Mouse (Mus musculus) ES-Bruce4 (cell line): ENCODE measurements around the gene Tnr. TPM values are rescaled to one million over a fixed set of nuclear protein-coding genes. Genes with fewer than 3 reads are reported as not detected.

ENCODE experiments used
- H3K27ac ChIP-seq: 2 replicates; pipeline ENCODE4 v1.5.1; 2012; ENCODE audit warnings: low read length, inconsistent platforms; ENCODE audit not compliant: insufficient read depth
- H3K27me3 ChIP-seq: 2 replicates; pipeline ENCODE4 v1.6.1; 2012; ENCODE audit warnings: mild to moderate bottlenecking, low read length, inconsistent platforms; ENCODE audit not compliant: control insufficient read depth, poor library complexity, insufficient read depth, severe bottlenecking
- H3K36me3 ChIP-seq: 2 replicates; pipeline ENCODE4 v1.6.1; 2012; ENCODE audit warnings: inconsistent platforms, mild to moderate bottlenecking, low read length, moderate library complexity; ENCODE audit not compliant: control insufficient read depth, poor library complexity, insufficient read depth, severe bottlenecking
- H3K4me1 ChIP-seq: one replicate; pipeline ENCODE4 v1.8.1; 2011; ENCODE audit warnings: low read length; ENCODE audit not compliant: control insufficient read depth, insufficient read depth
- H3K4me3 ChIP-seq: 2 replicates; pipeline ENCODE4 v1.5.1; 2011; ENCODE audit warnings: low read depth, mild to moderate bottlenecking, low read length
- H3K9ac ChIP-seq: 2 replicates; pipeline ENCODE4 v1.6.1; 2012; ENCODE audit warnings: low read depth, mild to moderate bottlenecking, inconsistent platforms; ENCODE audit not compliant: poor library complexity, severe bottlenecking
- H3K9me3 ChIP-seq: replicated peaks from 2 replicates; pipeline ENCODE4 v1.6.1; 2012; ENCODE audit warnings: mild to moderate bottlenecking, low read length, inconsistent platforms; ENCODE audit not compliant: control insufficient read depth, poor library complexity, insufficient read depth, severe bottlenecking
- CTCF ChIP-seq: IDR thresholded peaks from one replicate; pipeline ENCODE4 v1.8.1; 2011; ENCODE audit warnings: low read depth, low read length
- EP300 ChIP-seq: IDR thresholded peaks from 2 replicates; pipeline ENCODE4 v1.6.1; 2011; ENCODE audit warnings: low read depth, low read length; ENCODE audit not compliant: insufficient read depth
- POLR2A ChIP-seq: IDR thresholded peaks from one replicate; pipeline ENCODE4 v1.8.1; 2011; ENCODE audit warnings: low read length; ENCODE audit not compliant: insufficient read depth
- polyA plus RNA-seq: library from polyadenylated mRNA; stranded (reverse); fragments of >200 nt; gene quantifications from 2 replicates; pipeline ENCODE4 v1.2.4, GENCODE M21; 2011; ENCODE audit warnings: low read depth; ENCODE audit not compliant: missing spikeins, insufficient read depth, insufficient read length

Tnr gene
- polyA plus RNA-seq, 1 experiment, result not detected

DNA sequence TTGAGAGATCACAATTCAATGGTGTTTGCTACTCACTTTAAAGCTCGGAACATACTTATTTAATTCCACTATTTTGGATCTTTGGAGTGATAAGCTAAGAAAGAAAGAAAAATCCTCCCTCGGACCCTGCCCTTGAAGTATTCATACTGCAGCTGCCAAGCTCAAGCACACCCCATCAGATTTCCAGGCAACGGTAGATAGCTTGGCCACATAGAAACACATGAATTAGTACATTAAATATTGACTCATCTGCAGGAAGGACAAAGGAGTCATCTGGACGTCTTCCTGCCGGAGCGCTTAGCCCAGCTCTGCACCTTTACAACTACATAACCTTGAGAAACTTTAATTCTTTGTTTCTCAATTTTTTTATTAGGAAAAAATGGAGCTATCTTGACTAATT, 205.7 kb downstream of the Tnr start:
- no peaks in the 10 kb centered on the region for H3K27me3 ChIP-seq
- no peaks in the 10 kb centered on the region for H3K9me3 ChIP-seq
- no peak overlapping the region for H3K27ac ChIP-seq
- TF ChIP-seq EP300 (no peak), CTCF (no peak), POLR2A (no peak)
- H3K36me3 ChIP-seq, result no peaks in the 10 kb centered on the region
- H3K9ac ChIP-seq, result no peak overlapping the region
- H3K4me1 ChIP-seq, result no peaks in the 10 kb centered on the region
- H3K4me3 ChIP-seq, result no peak overlapping the region

DNA sequence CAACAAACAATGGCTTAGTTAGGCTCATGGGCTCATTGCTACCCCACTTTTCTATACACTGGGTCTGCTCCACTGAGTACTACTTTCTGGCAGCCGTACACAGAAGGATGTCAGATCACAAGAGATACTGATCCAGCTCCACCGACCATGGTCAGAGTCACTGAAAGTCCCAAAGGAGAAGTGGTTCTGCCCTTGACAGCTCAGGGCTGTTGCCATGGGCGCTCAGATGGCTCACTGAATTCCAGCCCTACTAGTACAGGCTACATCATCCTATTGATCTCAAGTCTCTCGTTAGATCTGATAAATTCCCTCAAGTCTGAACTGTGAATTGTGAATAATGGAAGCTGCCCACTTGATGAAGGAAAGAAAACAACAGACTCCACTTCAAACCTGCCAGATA, 207.3 kb downstream of the Tnr start:
- no peaks in the 10 kb centered on the region for H3K4me1 ChIP-seq
- no peaks in the 10 kb centered on the region for H3K36me3 ChIP-seq
- no peaks in the 10 kb centered on the region for H3K27me3 ChIP-seq
- no peak overlapping the region for H3K4me3 ChIP-seq
- H3K9ac ChIP-seq, result no peak overlapping the region
- no peak overlapping the region for H3K27ac ChIP-seq
- TF ChIP-seq POLR2A, result no peak
- TF ChIP-seq EP300, result no peak
- TF ChIP-seq CTCF, result no peak
- H3K9me3 ChIP-seq, result no peaks in the 10 kb centered on the region

GRCm38 (mm10) chr1:159735099-159735498, 211.5 kb downstream of the Tnr start:
- Histone ChIP-seq H3K4me3 (no peak overlapping the region), H3K4me1 (no peaks in the 10 kb centered on the region), H3K27me3 (no peaks in the 10 kb centered on the region; the same call in 1 of the 2 replicates), H3K9me3 (no peaks in the 10 kb centered on the region), H3K27ac (no peak overlapping the region), H3K36me3 (no peaks in the 10 kb centered on the region), H3K9ac (no peak overlapping the region)
- TF ChIP-seq EP300, result no peak
- no peak for TF ChIP-seq CTCF
- no peak for TF ChIP-seq POLR2A

- Histone ChIP-seq H3K27me3 (no peaks in the 10 kb centered on the region; the same call in 1 of the 2 replicates), H3K36me3 (no peaks in the 10 kb centered on the region), H3K9ac (no peak overlapping the region), H3K9me3 (no peaks in the 10 kb centered on the region), H3K4me3 (no peak overlapping the region), H3K27ac (no peak overlapping the region), H3K4me1 (no peaks in the 10 kb centered on the region)
- no peak for TF ChIP-seq POLR2A
- no peak for TF ChIP-seq CTCF
- no peak for TF ChIP-seq EP300
These were observed 215.9 kb downstream of the Tnr start for GRCm38 (mm10) chr1:159739478-159739877.

GRCm38 (mm10) chr1:159741237-159742002, 217.9 kb downstream of the Tnr start:
- Histone ChIP-seq H3K4me3 (no peak overlapping the region), H3K36me3 (no peaks in the 10 kb centered on the region), H3K27me3 (no peaks in the 10 kb centered on the region), H3K4me1 (no peaks in the 10 kb centered on the region), H3K9me3 (no peaks in the 10 kb centered on the region), H3K27ac (no peak overlapping the region), H3K9ac (no peak overlapping the region)
- no peak for TF ChIP-seq POLR2A
- TF ChIP-seq EP300, result no peak
- no peak for TF ChIP-seq CTCF

- Histone ChIP-seq H3K27ac (no peak overlapping the region), H3K9ac (no peak overlapping the region), H3K4me3 (no peak overlapping the region), H3K4me1 (no peaks in the 10 kb centered on the region), H3K36me3 (no peaks in the 10 kb centered on the region), H3K9me3 (no peaks in the 10 kb centered on the region), H3K27me3 (no peaks in the 10 kb centered on the region)
- no peak for TF ChIP-seq EP300
- no peak for TF ChIP-seq POLR2A
- TF ChIP-seq CTCF, result no peak
These were observed 218.4 kb downstream of the Tnr start for GRCm38 (mm10) chr1:159742003-159742274.
